Mouse (Mus musculus) MEL (cell line): ENCODE data around the gene Slc9a3r1. TPM values are rescaled to one million over a fixed set of nuclear protein-coding genes. Genes with fewer than 3 reads are reported as not detected.

Experiments used
- DNase-seq: peaks from one replicate; pipeline ENCODE4 v3.0.0; 2011; ENCODE audit warnings: low read depth, low spot score
- H3K27ac ChIP-seq: 2 replicates; pipeline ENCODE4 v1.5.1; 2012; ENCODE audit warnings: low read depth, mild to moderate bottlenecking, control low read depth, low read length, moderate library complexity; ENCODE audit not compliant: control insufficient read depth
- H3K27me3 ChIP-seq, 2 experiments: fragments of 150-350 bp in 1 of 2; sonication (generic) in 1 of 2; 2 replicates each; pipeline ENCODE4 v1.6.1; 2012; ENCODE audit warnings: low read length in 2 of 2, mild to moderate bottlenecking in 2 of 2, improper control_type of control experiment in 1 of 2, moderate library complexity in 1 of 2; ENCODE audit not compliant: insufficient read depth in 2 of 2, control insufficient read depth in 1 of 2
- H3K36me3 ChIP-seq, 2 experiments: 2 replicates each; pipeline ENCODE4 v1.6.1; 2012 to 2014; ENCODE audit warnings: low read length in 2 of 2, improper control_type of control experiment in 1 of 2, inconsistent platforms in 1 of 2, mild to moderate bottlenecking in 1 of 2; ENCODE audit not compliant: insufficient read depth in 2 of 2, control insufficient read depth in 1 of 2
- H3K4me1 ChIP-seq, 2 experiments: fragments of 150-350 bp in 1 of 2; sonication (generic) in 1 of 2; 2 replicates each; pipeline ENCODE4 v1.6.1; 2012; ENCODE audit warnings: low read length in 2 of 2, improper control_type of control experiment in 1 of 2, mild to moderate bottlenecking in 1 of 2; ENCODE audit not compliant: insufficient read depth in 2 of 2, control insufficient read depth in 1 of 2
- H3K4me3 ChIP-seq, 2 experiments: fragments of 150-350 bp in 1 of 2; sonication (generic) in 1 of 2; 2 replicates each; pipeline ENCODE4 v1.5.1; 2012; ENCODE audit warnings: low read depth in 2 of 2, low read length in 2 of 2, mild to moderate bottlenecking in 2 of 2, moderate library complexity in 2 of 2, control low read depth in 1 of 2, improper control_type of control experiment in 1 of 2; ENCODE audit not compliant: control insufficient read depth in 1 of 2, insufficient read depth in 1 of 2
- H3K79me2 ChIP-seq: 2 replicates; pipeline ENCODE4 v1.6.1; 2012; ENCODE audit warnings: mild to moderate bottlenecking, low read length, moderate library complexity; ENCODE audit not compliant: control insufficient read depth, poor library complexity, insufficient read depth
- H3K9ac ChIP-seq: 2 replicates; pipeline ENCODE4 v1.6.1; 2012; ENCODE audit warnings: low read depth, mild to moderate bottlenecking, control low read depth, low read length, moderate library complexity; ENCODE audit not compliant: control insufficient read depth, poor library complexity, severe bottlenecking
- H3K9me3 ChIP-seq: fragments of 150-350 bp; sonication (generic); replicated peaks from 2 replicates; pipeline ENCODE4 v1.6.1; 2012; ENCODE audit warnings: mild to moderate bottlenecking, low read length, improper control_type of control experiment, moderate library complexity; ENCODE audit not compliant: insufficient read depth
- BHLHE40 ChIP-seq: IDR thresholded peaks from 2 replicates; pipeline ENCODE4 v1.6.1; 2012; ENCODE audit warnings: low read depth, mild to moderate bottlenecking, inconsistent platforms, low read length, improper control_type of control experiment, borderline replicate concordance
- CHD1 ChIP-seq: IDR thresholded peaks from 2 replicates; pipeline ENCODE4 v1.6.1; 2012; ENCODE audit warnings: low read depth, mild to moderate bottlenecking, inconsistent platforms, low read length, improper control_type of control experiment
- CHD2 ChIP-seq: IDR thresholded peaks from 2 replicates; pipeline ENCODE4 v1.6.1; 2011; ENCODE audit warnings: low read length, improper control_type of control experiment
- CTCF ChIP-seq, 3 experiments: IDR thresholded peaks in 2 of 3; conservative IDR thresholded peaks in 1 of 3; 2 replicates each; pipeline ENCODE4 v1.5.1; 2011 to 2012; ENCODE audit warnings: low read length in 3 of 3, low read depth in 2 of 3, mild to moderate bottlenecking in 2 of 3, improper control_type of control experiment in 1 of 3, inconsistent platforms in 1 of 3, mixed read lengths in 1 of 3, moderate library complexity in 1 of 3; ENCODE audit not compliant: control insufficient read depth in 1 of 3, insufficient read depth in 1 of 3, poor library complexity in 1 of 3, severe bottlenecking in 1 of 3
- E2F4 ChIP-seq: IDR thresholded peaks from 2 replicates; pipeline ENCODE4 v1.6.1; 2011; ENCODE audit warnings: low read depth, low read length, improper control_type of control experiment, borderline replicate concordance
- ELF1 ChIP-seq: IDR thresholded peaks from 2 replicates; pipeline ENCODE4 v1.6.1; 2014; ENCODE audit warnings: low read depth, mild to moderate bottlenecking, inconsistent platforms, low read length, improper control_type of control experiment, moderate library complexity
- ETS1 ChIP-seq: IDR thresholded peaks from 2 replicates; pipeline ENCODE4 v1.6.1; 2012; ENCODE audit warnings: low read depth, mild to moderate bottlenecking, inconsistent platforms, low read length, improper control_type of control experiment, moderate library complexity
- HCFC1 ChIP-seq: IDR thresholded peaks from 2 replicates; pipeline ENCODE4 v1.6.1; 2012; ENCODE audit warnings: low read depth, mild to moderate bottlenecking, inconsistent platforms, low read length, improper control_type of control experiment, moderate library complexity
- JUND ChIP-seq: IDR thresholded peaks from 2 replicates; pipeline ENCODE4 v1.6.1; 2011; ENCODE audit warnings: low read depth, mild to moderate bottlenecking, improper control_type of control experiment, low read length
- MAX ChIP-seq: IDR thresholded peaks from 2 replicates; pipeline ENCODE4 v1.6.1; 2011; ENCODE audit warnings: low read length, improper control_type of control experiment
- MEF2A ChIP-seq: IDR thresholded peaks from 2 replicates; pipeline ENCODE4 v1.6.1; 2014; ENCODE audit warnings: low read depth, mild to moderate bottlenecking, inconsistent platforms, low read length, improper control_type of control experiment; ENCODE audit not compliant: poor library complexity, insufficient replicate concordance, severe bottlenecking; ENCODE audit errors: extremely low read depth
- MXI1 ChIP-seq: IDR thresholded peaks from 2 replicates; pipeline ENCODE4 v1.6.1; 2011; ENCODE audit warnings: mild to moderate bottlenecking, low read depth, low read length, improper control_type of control experiment
- MYB ChIP-seq: IDR thresholded peaks from 2 replicates; pipeline ENCODE4 v1.6.1; 2011; ENCODE audit warnings: mild to moderate bottlenecking, low read depth, low read length, improper control_type of control experiment
- MYC ChIP-seq: IDR thresholded peaks from 2 replicates; pipeline ENCODE4 v1.6.1; 2011; ENCODE audit warnings: low read depth, mild to moderate bottlenecking, low read length, improper control_type of control experiment, moderate library complexity
- NRF1 ChIP-seq: IDR thresholded peaks from 2 replicates; pipeline ENCODE4 v1.6.1; 2014; ENCODE audit warnings: low read depth, mild to moderate bottlenecking, inconsistent platforms, low read length, improper control_type of control experiment, moderate library complexity; ENCODE audit not compliant: poor library complexity, insufficient read depth, severe bottlenecking
- POLR2A ChIP-seq, 2 experiments: IDR thresholded peaks; 2 replicates each; pipeline ENCODE4 v1.6.1; 2011 to 2012; ENCODE audit warnings: low read length in 2 of 2, mild to moderate bottlenecking in 2 of 2, control low read depth in 1 of 2, improper control_type of control experiment in 1 of 2, low read depth in 1 of 2, moderate library complexity in 1 of 2; ENCODE audit not compliant: control insufficient read depth in 1 of 2, insufficient read depth in 1 of 2, poor library complexity in 1 of 2
- POLR2AphosphoS2 ChIP-seq: IDR thresholded peaks from 2 replicates; pipeline ENCODE4 v1.6.1; 2011; ENCODE audit warnings: low read length, improper control_type of control experiment
- RAD21 ChIP-seq: IDR thresholded peaks from 2 replicates; pipeline ENCODE4 v1.6.1; 2011; ENCODE audit warnings: mild to moderate bottlenecking, low read depth, low read length, improper control_type of control experiment
- RCOR1 ChIP-seq: IDR thresholded peaks from 2 replicates; pipeline ENCODE4 v1.6.1; 2012; ENCODE audit warnings: low read depth, mild to moderate bottlenecking, inconsistent platforms, low read length, improper control_type of control experiment
- SMC3 ChIP-seq: IDR thresholded peaks from 2 replicates; pipeline ENCODE4 v1.6.1; 2011; ENCODE audit warnings: low read depth, low read length, improper control_type of control experiment
- TCF12 ChIP-seq: IDR thresholded peaks from 2 replicates; pipeline ENCODE4 v1.6.1; 2014; ENCODE audit warnings: low read depth, mild to moderate bottlenecking, inconsistent platforms, low read length, improper control_type of control experiment, moderate library complexity
- UBTF ChIP-seq: IDR thresholded peaks from 2 replicates; pipeline ENCODE4 v1.6.1; 2012; ENCODE audit warnings: low read depth, mild to moderate bottlenecking, inconsistent platforms, low read length, improper control_type of control experiment, moderate library complexity, borderline replicate concordance; ENCODE audit not compliant: insufficient read depth
- USF1 ChIP-seq: IDR thresholded peaks from 2 replicates; pipeline ENCODE4 v1.6.1; 2014; ENCODE audit warnings: low read depth, mild to moderate bottlenecking, inconsistent platforms, low read length, improper control_type of control experiment, moderate library complexity
- ZNF384 ChIP-seq: IDR thresholded peaks from 2 replicates; pipeline ENCODE4 v1.6.1; 2012; ENCODE audit warnings: low read depth, mild to moderate bottlenecking, inconsistent platforms, low read length, improper control_type of control experiment
- polyA plus RNA-seq, 2 experiments: library from polyadenylated mRNA; stranded (reverse) in 1 of 2; unstranded in 1 of 2; fragments of >175 nt in 1 of 2; fragments of >200 nt in 1 of 2; gene quantifications; 2 replicates each; pipeline versions ENCODE4 v1.2.1 to v1.2.4; 2012; ENCODE audit warnings: low replicate concordance in 2 of 2, low read depth in 1 of 2; ENCODE audit not compliant: insufficient read length in 2 of 2, insufficient read depth in 1 of 2, missing spikeins in 1 of 2
- total RNA-seq: library from RNA; depleted of rRNA; stranded (reverse); fragments of 300-350 nt; gene quantifications from 2 replicates; pipeline ENCODE4 v1.2.3, GENCODE M21; 2012

The Slc9a3r1 gene
- total and polyA plus RNA-seq, 3 experiments, result 112 to 127 TPM; not detected in 1

DNA sequence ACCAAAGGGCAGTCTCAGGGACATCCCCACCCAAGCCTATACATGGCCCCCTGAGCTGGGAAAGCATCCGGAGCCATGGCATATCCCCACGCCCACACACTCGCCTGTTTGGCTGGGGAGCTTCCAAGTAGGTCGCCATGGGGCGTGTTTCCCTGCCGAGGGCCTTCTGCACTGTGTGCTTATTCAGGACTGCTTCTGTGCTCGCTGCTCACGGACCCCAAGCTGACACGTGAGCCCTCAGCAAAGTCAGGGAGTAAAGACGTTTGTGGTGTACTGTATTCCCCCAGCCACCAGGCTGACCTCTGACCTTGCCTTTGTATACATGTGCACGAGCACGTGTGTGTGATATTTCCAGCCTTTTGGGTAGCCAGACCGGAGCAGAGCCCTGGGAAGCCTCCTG lies 49.0 kb downstream of the Slc9a3r1 start:
- no peak overlapping the region for H3K4me3 ChIP-seq
- peaks cover 0 to 2% of the 10 kb centered on the region in 2 experiments; a peak in 1 of 4 replicates for H3K4me1 ChIP-seq
- H3K9ac ChIP-seq, result no peak overlapping the region
- no peak for TF ChIP-seq JUND
- TF ChIP-seq HCFC1, result no peak
- no peak for TF ChIP-seq POLR2A (IDR thresholded peaks at IDR 0.05; ENCODE audit: control insufficient read depth in 1 of 2, insufficient read depth in 1 of 2, low read depth in 1 of 2, low read length in 2 of 2, poor library complexity in 1 of 2)
- TF ChIP-seq RCOR1, result no peak
- TF ChIP-seq E2F4, result no peak
- TF ChIP-seq MEF2A, result no peak
- TF ChIP-seq CHD2, result no peak
- no peak for TF ChIP-seq USF1
- TF ChIP-seq MYB, result no peak
- TF ChIP-seq ZNF384, result no peak
- no peak for TF ChIP-seq SMC3
- TF ChIP-seq MAX, result no peak
- TF ChIP-seq MXI1, result no peak
- no peak for TF ChIP-seq TCF12
- H3K9me3 ChIP-seq, result no peaks in the 10 kb centered on the region
- H3K27ac ChIP-seq, result no peak overlapping the region
- no peaks in the 10 kb centered on the region for H3K79me2 ChIP-seq
- no peaks in the 10 kb centered on the region for H3K27me3 ChIP-seq
- H3K36me3 ChIP-seq, result peaks cover 0 to 2% of the 10 kb centered on the region in 2 experiments; a peak in 3 of 4 replicates
- no peak for DNase-seq

DNA sequence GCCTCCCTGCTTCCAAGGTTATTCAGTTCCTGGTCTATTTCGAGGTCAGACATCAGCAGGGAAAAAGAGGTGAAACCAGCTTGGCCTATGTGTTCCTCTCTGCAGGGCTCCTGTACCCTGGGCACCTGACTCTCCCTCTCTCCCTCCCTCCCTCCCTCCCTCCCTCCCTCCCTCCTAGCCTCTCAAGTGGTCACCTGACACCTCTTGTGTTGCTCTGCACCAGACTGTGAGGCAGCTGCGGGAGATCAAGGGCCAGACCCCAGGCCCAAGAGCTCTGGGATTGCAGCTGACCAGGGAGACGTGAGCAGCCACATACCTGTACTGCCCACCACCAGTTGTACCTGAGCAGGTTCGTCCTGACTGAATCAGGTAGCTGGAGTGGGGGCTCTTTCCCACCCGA lies 52.0 kb downstream of the Slc9a3r1 start:
- TF ChIP-seq BHLHE40 (no peak), ETS1 (no peak), CHD1 (no peak), MEF2A (no peak), ELF1 (no peak), UBTF (no peak), POLR2AphosphoS2 (no peak), CHD2 (no peak), RCOR1 (no peak), RAD21 (no peak), HCFC1 (no peak), NRF1 (no peak), CTCF (IDR thresholded peaks at IDR 0.05 in 2 of 3, conservative IDR thresholded peaks at IDR 0.05 in 1 of 3; ENCODE audit: control insufficient read depth in 1 of 3, insufficient read depth in 1 of 3, low read depth in 2 of 3, low read length in 3 of 3, poor library complexity in 1 of 3, severe bottlenecking in 1 of 3) (no peak), MYC (no peak)
- DNase-seq, result no peak
- H3K9me3 ChIP-seq, result no peaks in the 10 kb centered on the region
- no peaks in the 10 kb centered on the region for H3K27me3 ChIP-seq
- H3K79me2 ChIP-seq, result no peaks in the 10 kb centered on the region
- H3K4me1 ChIP-seq, result peaks cover 0 to 2% of the 10 kb centered on the region in 2 experiments; a peak in 2 of 4 replicates
- H3K4me3 ChIP-seq, result no peak overlapping the region
- no peak overlapping the region for H3K27ac ChIP-seq
- peaks cover 0 to 2% of the 10 kb centered on the region in 2 experiments; a peak in 3 of 4 replicates for H3K36me3 ChIP-seq
- H3K9ac ChIP-seq, result no peak overlapping the region
